10 mouse cellular contexts compared by ENCODE assay signal in genomic region chr8:121213236-121213635, GRCm38 (mm10).
DNase-seq lines count a peak whose midpoint lies in the region; ATAC-seq and TF ChIP-seq lines count a peak whose summit lies in the region.
"Had no signal": no experiment of that assay in that cellular context is flagged by ENCODE, and none has a peak within 500 bp of the region (broad histone marks: within the 10 kb centered on the region; RNA-seq: fewer than 3 reads in every experiment).

No protein-coding gene starts in this region.

- peak; percentile 42; the same call in 1 of the 2 replicates for ATAC-seq in megakaryocyte-erythroid progenitor cell, adult 5-6 weeks (replicated peaks; ENCODE audit: low FRiP score, low TSS enrichment, poor library complexity, severe bottlenecking)

- 47% methylated on average over 15 of the region's 15 CpGs for WGBS in lung, adult 2 months

- peak; percentile 39 for TF ChIP-seq CTCF in lung, adult 2 months (IDR thresholded peaks at IDR 0.05; ENCODE audit: insufficient read depth, low read length)

- no peak overlapping the region for H3K4me3 ChIP-seq in lung, adult 2 months (replicated peaks; ENCODE audit: extremely low read depth, low read depth, low read length)

- no peaks in the 10 kb centered on the region for H3K4me1 ChIP-seq in lung, adult 2 months (ENCODE audit: control insufficient read depth, insufficient read depth, low read length)

- TF ChIP-seq POLR2A in lung, adult 2 months (IDR thresholded peaks at IDR 0.05; ENCODE audit: borderline replicate concordance, extremely low read depth, low read depth, low read length), result no peak

- DNase-seq in adrenal gland, postnatal 10 days, result peak; percentile 25
- DNase-seq in adrenal gland, postnatal 25 days, result no peak
- DNase-seq in lung, adult 2 months, result no peak
- DNase-seq in lung, postnatal 25 days (ENCODE audit: low spot score), result no peak
- DNase-seq in WW6 (ENCODE audit: low read depth, low spot score), result peak; percentile 63
- DNase-seq in c-Kit-positive CD71-positive TER-119-positive erythroid progenitor cells, embryonic 14.5 days (ENCODE audit: low spot score), result no peak
- DNase-seq in urinary bladder, adult 18-20 months (ENCODE audit: low spot score in 2 of 2), result no peak
- DNase-seq: cerebellum, adult 8-10 months; thymus, postnatal 36 days had no signal

Comparison
In these comparisons a context has a peak if more than half of its experiments do, and no peak if none do; other contexts are left out.
1. DNase-seq: peak in adrenal gland, postnatal 10 days (single experiment) and WW6 (single experiment); none in adrenal gland, postnatal 25 days (single experiment), lung, adult 2 months (single experiment), lung, postnatal 25 days (single experiment), c-Kit-positive CD71-positive TER-119-positive erythroid progenitor cells, embryonic 14.5 days (single experiment) and urinary bladder, adult 18-20 months (0 of 2).